Mouse (Mus musculus) heart, adult 10 weeks (tissue): ENCODE results near the gene Glt1d1. TPM values are rescaled to one million over a fixed set of nuclear protein-coding genes. Genes with fewer than 3 reads are reported as not detected.

Experiments
- polyA plus RNA-seq: library from polyadenylated mRNA; stranded (reverse); fragments of 350-450 nt; fragmentation: Illumina TruSeq; extraction: RNeasy Lipid Tissue Mini Kit (QIAGEN cat#74804); gene quantifications from one replicate; pipeline ENCODE4 v1.2.3, GENCODE M21; 2014; ENCODE audit warnings: low read depth, low replicate concordance

Glt1d1 gene
- not detected for polyA plus RNA-seq

GRCm38 (mm10) chr5:127632167-127633145 is at the start of gene Glt1d1, which contains the start of gene Slc15a4:
Gene Glt1d1, plus strand, starts transcription at chr5:127632262.
Gene Slc15a4, minus strand, starts transcription at chr5:127632897.

Other genes starting within 250 kb of the Glt1d1 start
- 20.8 TPM for gene Slc15a4, start 635 bp downstream of the Glt1d1 start, polyA plus RNA-seq